Mouse (Mus musculus) right cerebral cortex, postnatal 4 days (tissue): ENCODE data around the gene Haghl.
"Not testable (repeated sequence)": the region's sequence is repeated elsewhere in the genome, so short reads cannot be mapped to it uniquely, and the experiment has no call there.

Experiments used
- DNase-seq: peaks from one replicate; pipeline ENCODE4 v3.0.0-alpha.2; 2022

Gene Haghl

GRCm38 (mm10) chr17:25817662-25818061 lies 32.2 kb upstream of the Haghl start:
- DNase-seq, result no peak

GRCm38 (mm10) chr17:25813471-25813870 lies 28.0 kb upstream of the Haghl start:
- peak; percentile 77 for DNase-seq

GRCm38 (mm10) chr17:25810890-25811289 lies 25.4 kb upstream of the Haghl start:
- DNase-seq, result no peak

GRCm38 (mm10) chr17:25809606-25810340 lies 24.3 kb upstream of the Haghl start:
- DNase-seq, result no peak

GRCm38 (mm10) chr17:25808789-25809605 lies 23.5 kb upstream of the Haghl start, which contains the start of gene Fbxl16:
Fbxl16 (plus strand) TSS chr17:25809085.
- peak; percentile 87 for DNase-seq

- no peak for DNase-seq
Observed at GRCm38 (mm10) chr17:25808028-25808427, 22.6 kb upstream of the Haghl start.

GRCm38 (mm10) chr17:25807452-25807851 lies 22.0 kb upstream of the Haghl start:
- DNase-seq, result not testable (repeated sequence)

- no peak for DNase-seq
Observed at GRCm38 (mm10) chr17:25806507-25806906, 21.0 kb upstream of the Haghl start.

GRCm38 (mm10) chr17:25802825-25803517 lies 17.5 kb upstream of the Haghl start:
- DNase-seq, result peak; percentile 71

GRCm38 (mm10) chr17:25801029-25801428 lies 15.6 kb upstream of the Haghl start:
- DNase-seq, result no peak

- DNase-seq, result peak; percentile 78
Observed at GRCm38 (mm10) chr17:25796951-25797369, 11.5 kb upstream of the Haghl start, which contains the start of gene Metrn. Metrn (minus strand) TSS chr17:25797136.

- peak; percentile 45 for DNase-seq
Observed at GRCm38 (mm10) chr17:25796211-25796771, 10.8 kb upstream of the Haghl start.

- DNase-seq, result no peak
Observed at GRCm38 (mm10) chr17:25795609-25796092, 10.2 kb upstream of the Haghl start, which contains the start of gene AC134908.4. AC134908.4 (minus strand) TSS chr17:25795659.

GRCm38 (mm10) chr17:25794998-25795397 lies 9.5 kb upstream of the Haghl start:
- DNase-seq, result no peak

GRCm38 (mm10) chr17:25794197-25794596 lies 8.7 kb upstream of the Haghl start:
- DNase-seq, result no peak

- DNase-seq, result peak; percentile 77
Observed at GRCm38 (mm10) chr17:25792615-25793014, 7.1 kb upstream of the Haghl start, which contains the start of gene Fam173a. Fam173a (minus strand) TSS chr17:25792901.

GRCm38 (mm10) chr17:25791843-25792527 lies 6.5 kb upstream of the Haghl start:
- peak; percentile 85 for DNase-seq

- DNase-seq, result no peak
Observed at GRCm38 (mm10) chr17:25791320-25791842, 5.9 kb upstream of the Haghl start.

GRCm38 (mm10) chr17:25786781-25787504 lies 1.5 kb upstream of the Haghl start:
- DNase-seq, result no peak

GRCm38 (mm10) chr17:25786280-25786679 lies 807 bp upstream of the Haghl start, which contains the start of gene Ccdc78:
Ccdc78 (plus strand) TSS chr17:25786580.
- no peak for DNase-seq
